Comparison of ENCODE assay signal across 20 mouse cellular contexts in the genomic region with DNA sequence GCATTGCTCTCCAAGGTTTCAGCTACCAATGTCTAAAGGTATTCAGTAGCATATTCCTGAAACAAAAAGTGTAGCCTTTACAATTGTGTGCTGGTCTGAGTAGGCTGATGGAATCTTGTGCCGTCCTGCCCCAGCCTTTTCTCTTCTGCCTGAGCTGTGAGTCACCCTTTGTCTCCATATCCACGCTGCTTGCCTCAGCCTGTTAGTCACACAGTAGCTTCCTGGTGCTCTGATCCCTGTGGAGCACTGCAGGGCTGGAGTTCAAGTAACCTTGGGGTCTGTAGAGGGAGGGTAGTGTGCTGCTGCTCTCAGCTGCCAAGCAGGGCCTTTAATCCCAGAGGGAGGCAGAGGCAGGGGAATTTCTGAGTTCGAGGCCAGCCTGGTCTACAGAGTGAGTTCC. TPM values are rescaled to one million over a fixed set of nuclear protein-coding genes. Genes with fewer than 3 reads are reported as not detected.
DNase-seq lines count a peak whose midpoint lies in the region; ATAC-seq lines count a peak whose summit lies in the region.
"Had no signal": no experiment of that assay in that cellular context is flagged by ENCODE, and none has a peak within 500 bp of the region (broad histone marks: within the 10 kb centered on the region; RNA-seq: fewer than 3 reads in every experiment).

No protein-coding gene starts in this region.

- ATAC-seq in neural tube, embryonic 15.5 days (ENCODE audit: low FRiP score), result no peak
- ATAC-seq: forebrain, embryonic 14.5 days; intestine, embryonic 16.5 days; liver, postnatal 0 days had no signal

- no peaks in the 10 kb centered on the region for H3K4me1 ChIP-seq in neural tube, embryonic 15.5 days
- H3K4me1 ChIP-seq: embryonic facial prominence, embryonic 13.5 days; midbrain, embryonic 10.5 days had no signal

- 60% methylated on average over 3 of the region's 3 CpGs for WGBS in neural tube, embryonic 15.5 days

- H3K4me2 ChIP-seq in neural tube, embryonic 15.5 days, result no peak overlapping the region
- H3K4me2 ChIP-seq: embryonic facial prominence, embryonic 13.5 days; hindbrain, embryonic 14.5 days had no signal

- no peak overlapping the region for H3K9ac ChIP-seq in neural tube, embryonic 15.5 days (replicated peaks)
- H3K9ac ChIP-seq: embryonic facial prominence, embryonic 13.5 days; hindbrain, embryonic 14.5 days; liver, postnatal 0 days had no signal

- peak; percentile 60 for DNase-seq in urinary bladder, postnatal 14 days (ENCODE audit: low spot score)
- DNase-seq in urinary bladder, adult 2 months (ENCODE audit: low spot score), result no peak
- DNase-seq in R1 (ENCODE audit: low read depth, low spot score), result peak; percentile 57
- DNase-seq in brain, adult 2 months (ENCODE audit: low read depth, low spot score), result peak; percentile 69
- DNase-seq in gastrocnemius, postnatal 36 days, result no peak
- no peak for DNase-seq in cerebellum, postnatal 4 days (ENCODE audit: low spot score in 2 of 2)
- DNase-seq: cerebellum, adult 11-12 months; gastrocnemius, adult 2 months; heart, adult 2 months; heart, postnatal 10 days; liver, postnatal 0 days; thymus, adult 2 months had no signal

- intact Hi-C loops in gastrocnemius, postnatal 36 days (cut with DNase I), result no loop called here

- no peaks in the 10 kb centered on the region for H3K27me3 ChIP-seq in neural tube, embryonic 15.5 days (replicated peaks)
- H3K27me3 ChIP-seq: CH12.LX; embryonic facial prominence, embryonic 13.5 days had no signal

- H3K9me3 ChIP-seq in neural tube, embryonic 15.5 days (replicated peaks), result no peaks in the 10 kb centered on the region
- H3K9me3 ChIP-seq: embryonic facial prominence, embryonic 13.5 days; midbrain, embryonic 10.5 days had no signal

- peaks cover 45% of the 10 kb centered on the region for H3K36me3 ChIP-seq in neural tube, embryonic 15.5 days

- H3K27ac ChIP-seq in neural tube, embryonic 15.5 days (replicated peaks), result no peak overlapping the region
- H3K27ac ChIP-seq: embryonic facial prominence, embryonic 13.5 days; gastrocnemius, adult 2 months; heart, adult 2 months; hindbrain, embryonic 14.5 days; layer of hippocampus, adult 2 months; midbrain, embryonic 10.5 days had no signal

- H3K4me3 ChIP-seq in neural tube, embryonic 15.5 days (replicated peaks), result no peak overlapping the region
- H3K4me3 ChIP-seq: embryonic facial prominence, embryonic 13.5 days; gastrocnemius, adult 2 months; heart, adult 2 months; layer of hippocampus, adult 2 months; midbrain, embryonic 10.5 days had no signal

RNA-seq across cellular contexts. Expression of gene Bcas3, which starts 14.9 kb away (rescaled TPM):
- polyA plus RNA-seq in urinary bladder, adult 2 months (2012; rRNA removed), result 28.6 and 37.8 TPM in 2 replicates
- total RNA-seq in gastrocnemius, postnatal 36 days (2021), result 10 to 100 TPM; 32.2 to 38.4 TPM
- 30.0 and 31.6 TPM in 2 replicates for polyA plus RNA-seq in neural tube, embryonic 15.5 days (2015; fragmentation: Nextera tagmentation; extraction: Ambion mirVana)

RNA-seq across cellular contexts. Expression of gene Ppm1d, which starts 56.8 kb away (rescaled TPM):
- 7.9 and 8.5 TPM in 2 replicates for polyA plus RNA-seq in urinary bladder, adult 2 months (2012; rRNA removed)
- 1 to 10 TPM; 4.5 to 7.1 TPM for total RNA-seq in gastrocnemius, postnatal 36 days (2021)
- polyA plus RNA-seq in neural tube, embryonic 15.5 days (2015; fragmentation: Nextera tagmentation; extraction: Ambion mirVana), result 16.0 and 16.5 TPM in 2 replicates

Comparison
In these comparisons a context has a peak if more than half of its experiments do, and no peak if none do; other contexts are left out.
1. DNase-seq: peak in urinary bladder, postnatal 14 days (single experiment), R1 (single experiment) and brain, adult 2 months (single experiment); none in urinary bladder, adult 2 months (single experiment), gastrocnemius, postnatal 36 days (0 of 2) and cerebellum, postnatal 4 days (0 of 2).